Mouse (Mus musculus) kidney, postnatal 0 days (tissue): ENCODE data around the gene Hoxa10. TPM values are rescaled to one million over a fixed set of nuclear protein-coding genes. Genes with fewer than 3 reads are reported as not detected.
A peak's percentile ranks its signal among the peaks of the same experiment; 100 is the strongest.

Source experiments
- ATAC-seq: fragments of 200-750 bp; cut with Nextera tagmentation; replicated peaks from 2 replicates; pipeline ENCODE4 v1.8.0; 2017; ENCODE audit warnings: low read depth, moderate number of reproducible peaks, moderate TSS enrichment, moderate library complexity; ENCODE audit not compliant: low FRiP score
- DNase-seq: peaks from one replicate; pipeline ENCODE4 v3.0.0-alpha.2; 2016; ENCODE audit warnings: low spot score
- H3K27ac ChIP-seq: fragments of 300-500 bp; sonication (generic); 2 replicates; pipeline ENCODE4 v1.5.1; 2014; ENCODE audit warnings: mild to moderate bottlenecking
- H3K27me3 ChIP-seq: fragments of 300-500 bp; sonication (generic); 2 replicates; pipeline ENCODE4 v1.6.1; 2014; ENCODE audit warnings: low read length, mixed read lengths; ENCODE audit not compliant: insufficient read depth
- H3K36me3 ChIP-seq: fragments of 300-500 bp; sonication (generic); 2 replicates; pipeline ENCODE4 v1.6.1; 2014; ENCODE audit warnings: low read length, mixed read lengths; ENCODE audit not compliant: insufficient read depth
- H3K4me1 ChIP-seq: fragments of 300-500 bp; sonication (generic); replicated peaks from 2 replicates; pipeline ENCODE4 v1.6.1; 2014; ENCODE audit warnings: antibody characterized with exemption, low read length, mixed read lengths; ENCODE audit not compliant: insufficient read depth
- H3K4me2 ChIP-seq: fragments of 300-500 bp; sonication (generic); 2 replicates; pipeline ENCODE4 v1.6.1; 2014; ENCODE audit warnings: mild to moderate bottlenecking, low read length, moderate library complexity, mixed read lengths
- H3K4me3 ChIP-seq: fragments of 300-500 bp; sonication (generic); replicated peaks from 2 replicates; pipeline ENCODE4 v1.5.1; 2014; ENCODE audit warnings: low read depth, low read length
- H3K9ac ChIP-seq: fragments of 300-500 bp; sonication (generic); 2 replicates; pipeline ENCODE4 v1.6.1; 2014; ENCODE audit warnings: low read depth, low read length
- H3K9me3 ChIP-seq: fragments of 300-500 bp; sonication (generic); replicated peaks from 2 replicates; pipeline ENCODE4 v1.6.1; 2016; ENCODE audit warnings: low read length, inconsistent platforms, mixed read lengths
- CTCF ChIP-seq: IDR thresholded peaks from 2 replicates; pipeline ENCODE4 v1.5.1; 2016; ENCODE audit warnings: antibody characterized with exemption, low read depth, mild to moderate bottlenecking, moderate library complexity
- WGBS: fragments of 180-500 bp; shearing (Covaris S2); extraction: QIAGEN DNeasy Blood & Tissue Kit; methylation state at CpG from one replicate; pipeline ENCODE4 v1.1.7; 2014; 5-methylcytosine and 5-hydroxymethylcytosine counted together
- polyA plus RNA-seq: library from polyadenylated mRNA; unstranded; fragments of >200 nt; fragmentation: Nextera tagmentation; extraction: Ambion mirVana; gene quantifications from 2 replicates; pipeline ENCODE4 v1.2.1, GENCODE M21; 2015

Gene Hoxa10
- polyA plus RNA-seq, 1 experiment from 2014 or later = 183 TPM

GRCm38 (mm10) chr6:52186500-52186899, 54.2 kb downstream of the Hoxa10 start:
- TF ChIP-seq CTCF = peak; percentile 50
- H3K36me3 ChIP-seq = 0 out of 2 replicates have a peak, but pooled peaks cover 3% of the 10 kb centered on the region
- H3K4me2 ChIP-seq = no peak overlapping the region
- H3K27ac ChIP-seq = no peak overlapping the region
- H3K4me3 ChIP-seq = no peak overlapping the region
- H3K9ac ChIP-seq = no peak overlapping the region
- H3K4me1 ChIP-seq = peaks cover 77% of the 10 kb centered on the region
- no peak for DNase-seq
- H3K9me3 ChIP-seq = no peaks in the 10 kb centered on the region
- no peaks in the 10 kb centered on the region for H3K27me3 ChIP-seq
- WGBS = 77% methylated on average over 1 of the region's 1 CpGs
- ATAC-seq = no peak

- H3K4me3 ChIP-seq = no peak overlapping the region
- 0 out of 2 replicates have a peak, but pooled peaks cover 6% of the 10 kb centered on the region for H3K36me3 ChIP-seq
- no peaks in the 10 kb centered on the region for H3K9me3 ChIP-seq
- peaks cover 84% of the 10 kb centered on the region for H3K4me1 ChIP-seq
- 0 out of 2 replicates have a peak overlapping the region, but pooled peaks have one; percentile 1 for H3K4me2 ChIP-seq
- H3K27me3 ChIP-seq = no peaks in the 10 kb centered on the region
- DNase-seq (no peak), ATAC-seq (no peak)
- 39% methylated on average over 3 of the region's 3 CpGs for whole genome bisulfite sequencing
- H3K9ac ChIP-seq = no peak overlapping the region
- no peak for TF ChIP-seq CTCF
- H3K27ac ChIP-seq = peak overlapping the region; percentile 2; the same call in 1 of the 2 replicates
Observed at GRCm38 (mm10) chr6:52185834-52186233, 54.8 kb downstream of the Hoxa10 start.

- Histone ChIP-seq H3K27ac (no peak overlapping the region; the same call in 1 of the 2 replicates), H3K4me1 (peaks cover 85% of the 10 kb centered on the region), H3K36me3 (0 out of 2 replicates have a peak, but pooled peaks cover 6% of the 10 kb centered on the region), H3K9ac (no peak overlapping the region), H3K4me2 (peak overlapping the region; percentile 33), H3K27me3 (no peaks in the 10 kb centered on the region), H3K4me3 (no peak overlapping the region), H3K9me3 (no peaks in the 10 kb centered on the region)
- DNase-seq (peak; percentile 63), ATAC-seq (no peak)
- no peak for TF ChIP-seq CTCF
- 7% methylated on average over 19 of the region's 19 CpGs for WGBS
Observed at GRCm38 (mm10) chr6:52185222-52185621, 55.4 kb downstream of the Hoxa10 start.

GRCm38 (mm10) chr6:52184668-52185067, 56.0 kb downstream of the Hoxa10 start:
- no peak for ATAC-seq
- Histone ChIP-seq H3K4me2 (peak overlapping the region; percentile 33), H3K9ac (peak overlapping the region; percentile 27; the same call in 1 of the 2 replicates), H3K27ac (peak overlapping the region; percentile 93), H3K4me3 (no peak overlapping the region), H3K9me3 (no peaks in the 10 kb centered on the region), H3K36me3 (0 out of 2 replicates have a peak, but pooled peaks cover 3% of the 10 kb centered on the region), H3K27me3 (no peaks in the 10 kb centered on the region), H3K4me1 (peaks cover 83% of the 10 kb centered on the region)
- TF ChIP-seq CTCF = no peak
- DNase-seq = no peak
- 25% methylated on average over 6 of the region's 6 CpGs for WGBS

GRCm38 (mm10) chr6:52183311-52184080, 57.2 kb downstream of the Hoxa10 start:
- TF ChIP-seq CTCF = no peak
- no peaks in the 10 kb centered on the region for H3K27me3 ChIP-seq
- peak; percentile 67 for ATAC-seq
- H3K9me3 ChIP-seq = no peaks in the 10 kb centered on the region
- peak overlapping the region; percentile 93 for H3K27ac ChIP-seq
- H3K9ac ChIP-seq = peak overlapping the region; percentile 19; the same call in 1 of the 2 replicates
- H3K36me3 ChIP-seq = 0 out of 2 replicates have a peak, but pooled peaks cover 3% of the 10 kb centered on the region
- 18% methylated on average over 10 of the region's 10 CpGs for WGBS
- peak overlapping the region; percentile 33 for H3K4me2 ChIP-seq
- no peak overlapping the region for H3K4me3 ChIP-seq
- peaks cover 82% of the 10 kb centered on the region for H3K4me1 ChIP-seq
- DNase-seq = peak; percentile 57

GRCm38 (mm10) chr6:52182793-52183192, 57.9 kb downstream of the Hoxa10 start:
- Histone ChIP-seq H3K4me2 (peak overlapping the region; percentile 33; the same call in 1 of the 2 replicates), H3K9ac (no peak overlapping the region), H3K27me3 (no peaks in the 10 kb centered on the region), H3K4me3 (no peak overlapping the region), H3K27ac (peak overlapping the region; percentile 93), H3K9me3 (no peaks in the 10 kb centered on the region), H3K36me3 (0 out of 2 replicates have a peak, but pooled peaks cover 3% of the 10 kb centered on the region), H3K4me1 (peaks cover 76% of the 10 kb centered on the region)
- ATAC-seq = no peak
- TF ChIP-seq CTCF = no peak
- DNase-seq = peak; percentile 66
- 24% methylated on average over 1 of the region's 1 CpGs for WGBS
